30 mouse cellular contexts compared by ENCODE assay signal in the genomic region with DNA sequence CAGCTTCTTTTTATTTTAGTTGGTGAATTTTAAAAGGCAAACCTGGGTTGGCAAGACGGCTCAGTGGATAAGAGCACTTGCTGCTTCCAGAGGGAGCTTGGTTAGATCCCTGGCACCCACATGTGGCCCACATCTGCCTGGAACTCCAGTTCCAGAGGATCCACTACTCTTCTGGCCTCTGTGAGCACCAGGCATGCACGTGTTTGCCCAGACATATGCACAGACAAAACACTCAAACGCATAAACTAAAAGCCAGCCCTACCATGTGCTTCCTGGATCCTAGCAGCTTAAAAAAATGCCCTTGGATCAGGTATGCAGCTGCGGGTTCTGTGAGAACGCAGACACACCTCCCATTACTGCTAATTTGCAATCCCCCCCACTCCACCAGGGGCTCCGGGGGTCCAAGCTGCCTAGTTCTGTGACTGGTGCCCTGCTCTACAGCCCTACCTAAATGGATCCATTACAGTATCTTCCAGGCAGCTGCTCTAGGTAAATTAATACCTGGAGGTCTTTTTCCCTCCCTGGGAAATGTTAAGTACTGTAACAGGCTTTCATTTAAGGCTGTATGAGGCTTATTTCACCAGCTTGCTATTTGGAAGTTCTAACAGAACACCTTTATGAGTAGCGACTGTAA.
DNase-seq lines count a peak whose midpoint lies in the region; ATAC-seq and TF ChIP-seq lines count a peak whose summit lies in the region.
"Had no signal": no experiment of that assay in that cellular context is flagged by ENCODE, and none has a peak within 500 bp of the region (broad histone marks: within the 10 kb centered on the region; RNA-seq: fewer than 3 reads in every experiment).

No protein-coding gene starts in this region.

- ATAC-seq in kidney, embryonic 15.5 days (replicated peaks; ENCODE audit: low FRiP score): no peak
- peak; percentile 44; the same call in 1 of the 2 replicates for ATAC-seq in embryonic facial prominence, embryonic 13.5 days (ENCODE audit: insufficient number of reproducible peaks, insufficient read depth, low FRiP score, low TSS enrichment, low read depth)
- no peak; the same call in 1 of the 2 replicates for ATAC-seq in embryonic facial prominence, embryonic 15.5 days (ENCODE audit: insufficient number of reproducible peaks, low FRiP score, low TSS enrichment, low read depth)
- ATAC-seq in limb, embryonic 14.5 days (ENCODE audit: low FRiP score, low read depth): peak; percentile 70
- ATAC-seq: CD4-positive, CD25-positive, alpha-beta regulatory T cell, adult 4 months; forebrain, embryonic 14.5 days; hindbrain, embryonic 16.5 days; intestine, embryonic 15.5 days; midbrain, embryonic 13.5 days had no signal

- TF ChIP-seq POLR2A in limb, embryonic 14.5 days (IDR thresholded peaks at IDR 0.05; ENCODE audit: borderline replicate concordance, extremely low read depth, insufficient read depth, insufficient read length): no peak

- no peaks in the 10 kb centered on the region for H3K27me3 ChIP-seq in kidney, embryonic 15.5 days
- no peaks in the 10 kb centered on the region for H3K27me3 ChIP-seq in embryonic facial prominence, embryonic 13.5 days
- H3K27me3 ChIP-seq in embryonic facial prominence, embryonic 15.5 days: no peaks in the 10 kb centered on the region
- no peaks in the 10 kb centered on the region for H3K27me3 ChIP-seq in limb, embryonic 14.5 days (ENCODE audit: control insufficient read depth, insufficient read depth, low read length)
- H3K27me3 ChIP-seq: heart, embryonic 12.5 days; intestine, embryonic 15.5 days; midbrain, embryonic 13.5 days; neural tube, embryonic 12.5 days; stomach, embryonic 15.5 days had no signal

- 48% methylated on average over 7 of the region's 7 CpGs for WGBS in kidney, embryonic 15.5 days
- WGBS in embryonic facial prominence, embryonic 13.5 days: 25% methylated on average over 7 of the region's 7 CpGs
- 17% methylated on average over 7 of the region's 7 CpGs for WGBS in embryonic facial prominence, embryonic 15.5 days
- WGBS in limb, embryonic 14.5 days: 11% methylated on average over 7 of the region's 7 CpGs

- peak overlapping the region; percentile 25 for H3K27ac ChIP-seq in kidney, embryonic 15.5 days
- peak overlapping the region; percentile 72 for H3K27ac ChIP-seq in embryonic facial prominence, embryonic 13.5 days
- H3K27ac ChIP-seq in embryonic facial prominence, embryonic 15.5 days (replicated peaks): peak overlapping the region; percentile 63
- H3K27ac ChIP-seq in limb, embryonic 14.5 days (replicated peaks; ENCODE audit: low read depth, low read length): peak overlapping the region; percentile 61; the same call in 1 of the 2 replicates
- H3K27ac ChIP-seq: intestine, embryonic 15.5 days; liver, embryonic 14.5 days; macrophage; midbrain, embryonic 13.5 days; neural tube, embryonic 12.5 days; stomach, embryonic 15.5 days had no signal

- no peaks in the 10 kb centered on the region for H3K9me3 ChIP-seq in kidney, embryonic 15.5 days (replicated peaks)
- no peaks in the 10 kb centered on the region for H3K9me3 ChIP-seq in embryonic facial prominence, embryonic 13.5 days
- no peaks in the 10 kb centered on the region for H3K9me3 ChIP-seq in embryonic facial prominence, embryonic 15.5 days (replicated peaks)
- H3K9me3 ChIP-seq in limb, embryonic 14.5 days (ENCODE audit: control insufficient read depth, low read length): no peaks in the 10 kb centered on the region
- H3K9me3 ChIP-seq: heart, embryonic 12.5 days; intestine, embryonic 15.5 days; neural tube, embryonic 12.5 days; stomach, embryonic 15.5 days had no signal

- DNase-seq in kidney, adult 18-20 months: no peak
- peak; percentile 21 for DNase-seq in limb, embryonic 14.5 days (ENCODE audit: low spot score)
- no peak for DNase-seq in gastrocnemius, adult 8-10 months (ENCODE audit: low spot score in 2 of 2)
- no peak for DNase-seq in spleen, postnatal 14 days (ENCODE audit: low spot score in 2 of 2)
- DNase-seq: adrenal gland, postnatal 14 days; cerebellum, adult 11 months; cerebellum, adult 9-10 months; cerebellum, postnatal 36 days; gastrocnemius, postnatal 25 days; heart, adult 11 months; heart, postnatal 4 days; kidney, adult 8-10 months; kidney, postnatal 25 days; layer of hippocampus, postnatal 36 days; liver; lung, adult 2 months; lung, postnatal 10 days had no signal

- H3K36me3 ChIP-seq in kidney, embryonic 15.5 days: no peaks in the 10 kb centered on the region
- no peaks in the 10 kb centered on the region for H3K36me3 ChIP-seq in embryonic facial prominence, embryonic 13.5 days
- H3K36me3 ChIP-seq in embryonic facial prominence, embryonic 15.5 days: no peaks in the 10 kb centered on the region
- no peaks in the 10 kb centered on the region for H3K36me3 ChIP-seq in limb, embryonic 14.5 days (ENCODE audit: control insufficient read depth, insufficient read depth, low read length)
- H3K36me3 ChIP-seq: intestine, embryonic 15.5 days; midbrain, embryonic 13.5 days; neural tube, embryonic 12.5 days had no signal

- H3K9ac ChIP-seq in kidney, embryonic 15.5 days: no peak overlapping the region
- H3K9ac ChIP-seq in embryonic facial prominence, embryonic 13.5 days: no peak overlapping the region
- no peak overlapping the region for H3K9ac ChIP-seq in embryonic facial prominence, embryonic 15.5 days
- no peak overlapping the region for H3K9ac ChIP-seq in limb, embryonic 14.5 days (ENCODE audit: low read depth, low read length, severe bottlenecking)
- H3K9ac ChIP-seq: heart, embryonic 12.5 days; intestine, embryonic 15.5 days; liver, embryonic 14.5 days; midbrain, embryonic 13.5 days; neural tube, embryonic 12.5 days; stomach, embryonic 15.5 days had no signal

- peaks cover 57% of the 10 kb centered on the region for H3K4me1 ChIP-seq in kidney, embryonic 15.5 days
- H3K4me1 ChIP-seq in embryonic facial prominence, embryonic 13.5 days: peaks cover 41% of the 10 kb centered on the region
- peaks cover 21% of the 10 kb centered on the region for H3K4me1 ChIP-seq in embryonic facial prominence, embryonic 15.5 days
- H3K4me1 ChIP-seq in limb, embryonic 14.5 days (ENCODE audit: control insufficient read depth, insufficient read depth, low read length): peaks cover 28% of the 10 kb centered on the region
- H3K4me1 ChIP-seq: midbrain, embryonic 13.5 days; neural tube, embryonic 12.5 days had no signal

- no peak overlapping the region for H3K4me2 ChIP-seq in kidney, embryonic 15.5 days
- H3K4me2 ChIP-seq in embryonic facial prominence, embryonic 13.5 days: no peak overlapping the region
- H3K4me2 ChIP-seq in embryonic facial prominence, embryonic 15.5 days (replicated peaks): no peak overlapping the region
- no peak overlapping the region for H3K4me2 ChIP-seq in limb, embryonic 14.5 days (replicated peaks; ENCODE audit: low read depth, low read length, severe bottlenecking)
- H3K4me2 ChIP-seq: heart, embryonic 12.5 days; intestine, embryonic 15.5 days; midbrain, embryonic 13.5 days; neural tube, embryonic 12.5 days; stomach, embryonic 15.5 days had no signal

- no peak overlapping the region for H3K4me3 ChIP-seq in kidney, embryonic 15.5 days (replicated peaks)
- H3K4me3 ChIP-seq in embryonic facial prominence, embryonic 13.5 days: no peak overlapping the region
- H3K4me3 ChIP-seq in embryonic facial prominence, embryonic 15.5 days (replicated peaks): no peak overlapping the region
- H3K4me3 ChIP-seq in limb, embryonic 14.5 days (replicated peaks; ENCODE audit: low read length): no peak overlapping the region
- H3K4me3 ChIP-seq: heart, embryonic 12.5 days; intestine, embryonic 15.5 days; midbrain, embryonic 13.5 days; neural tube, embryonic 12.5 days; stomach, embryonic 15.5 days had no signal

Comparison
In these comparisons a context has a peak if more than half of its experiments do, and no peak if none do; other contexts are left out.
1. ATAC-seq: peak in embryonic facial prominence, embryonic 13.5 days (single experiment) and limb, embryonic 14.5 days (single experiment); none in kidney, embryonic 15.5 days (single experiment) and embryonic facial prominence, embryonic 15.5 days (single experiment).
2. Peak in every context shown above with its lines, with median percentiles within 50 percentile points of each other: H3K27ac ChIP-seq.